Mouse (Mus musculus) neural tube, embryonic 12.5 days (tissue): ENCODE results near the gene Macrod1. TPM values are rescaled to one million over a fixed set of nuclear protein-coding genes. Genes with fewer than 3 reads are reported as not detected.

Experiments
- ATAC-seq: fragments of 200-750 bp; cut with Nextera tagmentation; 2 replicates; pipeline ENCODE4 v1.8.0; 2017; ENCODE audit warnings: low read depth, mild to moderate bottlenecking, moderate TSS enrichment, moderate library complexity; ENCODE audit not compliant: low FRiP score
- H3K27ac ChIP-seq: fragments of 300-500 bp; sonication (generic); 2 replicates; pipeline ENCODE4 v1.5.1; 2016
- H3K27me3 ChIP-seq: fragments of 300-500 bp; sonication (generic); replicated peaks from 2 replicates; pipeline ENCODE4 v1.6.1; 2016; ENCODE audit warnings: mild to moderate bottlenecking
- H3K36me3 ChIP-seq: fragments of 300-500 bp; sonication (generic); 2 replicates; pipeline ENCODE4 v1.6.1; 2016; ENCODE audit warnings: mild to moderate bottlenecking
- H3K4me1 ChIP-seq: fragments of 300-500 bp; sonication (generic); 2 replicates; pipeline ENCODE4 v1.6.1; 2016
- H3K4me2 ChIP-seq: fragments of 300-500 bp; sonication (generic); replicated peaks from 2 replicates; pipeline ENCODE4 v1.6.1; 2016; ENCODE audit warnings: mild to moderate bottlenecking
- H3K4me3 ChIP-seq: fragments of 300-500 bp; sonication (generic); 2 replicates; pipeline ENCODE4 v1.5.1; 2016
- H3K9ac ChIP-seq: fragments of 300-500 bp; sonication (generic); 2 replicates; pipeline ENCODE4 v1.6.1; 2016; ENCODE audit warnings: mild to moderate bottlenecking
- H3K9me3 ChIP-seq: fragments of 300-500 bp; sonication (generic); 2 replicates; pipeline ENCODE4 v1.6.1; 2016; ENCODE audit warnings: mild to moderate bottlenecking
- WGBS: fragments of 180-500 bp; shearing (Covaris S2); methylation state at CpG from one replicate; pipeline ENCODE4 v1.1.7; 2016; 5-methylcytosine and 5-hydroxymethylcytosine counted together
- polyA plus RNA-seq: library from polyadenylated mRNA; unstranded; fragments of >200 nt; fragmentation: Nextera tagmentation; extraction: Ambion mirVana; gene quantifications from 2 replicates; pipeline ENCODE4 v1.2.1, GENCODE M21; 2016

The Macrod1 gene
- polyA plus RNA-seq, 1 experiment from 2014 or later, result 3.4 TPM

- H3K27me3 ChIP-seq, result peaks cover 34% of the 10 kb centered on the region
- H3K27ac ChIP-seq, result no peak overlapping the region
- no peaks in the 10 kb centered on the region for H3K9me3 ChIP-seq
- H3K36me3 ChIP-seq, result no peaks in the 10 kb centered on the region
- ATAC-seq, result peak; percentile 87
- 12% methylated on average over 13 of the region's 13 CpGs for WGBS
- H3K4me2 ChIP-seq, result peak overlapping the region; percentile 37
- H3K4me1 ChIP-seq, result peaks cover 28% of the 10 kb centered on the region
- no peak overlapping the region for H3K9ac ChIP-seq
- no peak overlapping the region for H3K4me3 ChIP-seq
These were observed 115.6 kb downstream of the Macrod1 start for GRCm38 (mm10) chr19:7172051-7172866.

- H3K9ac ChIP-seq, result no peak overlapping the region
- no peaks in the 10 kb centered on the region for H3K36me3 ChIP-seq
- H3K4me3 ChIP-seq, result no peak overlapping the region
- no peaks in the 10 kb centered on the region for H3K9me3 ChIP-seq
- peaks cover 36% of the 10 kb centered on the region for H3K27me3 ChIP-seq
- WGBS, result 7% methylated on average over 11 of the region's 11 CpGs
- H3K4me2 ChIP-seq, result peak overlapping the region; percentile 23; the same call in 1 of the 2 replicates
- ATAC-seq, result no peak
- H3K4me1 ChIP-seq, result peaks cover 42% of the 10 kb centered on the region
- H3K27ac ChIP-seq, result no peak overlapping the region
These were observed 119.6 kb downstream of the Macrod1 start for GRCm38 (mm10) chr19:7176041-7176696.

GRCm38 (mm10) chr19:7177804-7178511, 121.3 kb downstream of the Macrod1 start:
- peaks cover 50% of the 10 kb centered on the region for H3K27me3 ChIP-seq

GRCm38 (mm10) chr19:7178841-7179452, 122.3 kb downstream of the Macrod1 start:
- H3K4me3 ChIP-seq, result no peak overlapping the region
- H3K4me1 ChIP-seq, result peaks cover 45% of the 10 kb centered on the region
- H3K36me3 ChIP-seq, result no peaks in the 10 kb centered on the region
- 52% methylated on average over 3 of the region's 3 CpGs for WGBS
- H3K9me3 ChIP-seq, result no peaks in the 10 kb centered on the region
- H3K4me2 ChIP-seq, result no peak overlapping the region
- H3K27ac ChIP-seq, result no peak overlapping the region
- peaks cover 60% of the 10 kb centered on the region for H3K27me3 ChIP-seq
- no peak for ATAC-seq
- H3K9ac ChIP-seq, result no peak overlapping the region

More at GRCm38 (mm10) chr19:7177804-7178511, 121.3 kb downstream of the Macrod1 start:
- ATAC-seq, result no peak
- H3K9ac ChIP-seq, result no peak overlapping the region
- H3K27ac ChIP-seq, result no peak overlapping the region
- no peak overlapping the region for H3K4me3 ChIP-seq
- no peaks in the 10 kb centered on the region for H3K9me3 ChIP-seq
- H3K4me1 ChIP-seq, result peaks cover 40% of the 10 kb centered on the region
- H3K36me3 ChIP-seq, result no peaks in the 10 kb centered on the region
- H3K4me2 ChIP-seq, result no peak overlapping the region
- 64% methylated on average over 13 of the region's 13 CpGs for WGBS

GRCm38 (mm10) chr19:7180756-7181405, 124.3 kb downstream of the Macrod1 start:
- H3K27me3 ChIP-seq, result peaks cover 68% of the 10 kb centered on the region
- ATAC-seq, result no peak

GRCm38 (mm10) chr19:7181496-7181895, 124.9 kb downstream of the Macrod1 start:
- 61% methylated on average over 7 of the region's 7 CpGs for WGBS
- no peaks in the 10 kb centered on the region for H3K9me3 ChIP-seq
- peaks cover 70% of the 10 kb centered on the region for H3K27me3 ChIP-seq
- no peaks in the 10 kb centered on the region for H3K36me3 ChIP-seq
- H3K9ac ChIP-seq, result no peak overlapping the region
- H3K27ac ChIP-seq, result no peak overlapping the region
- peaks cover 54% of the 10 kb centered on the region for H3K4me1 ChIP-seq
- no peak overlapping the region for H3K4me3 ChIP-seq
- ATAC-seq, result no peak
- no peak overlapping the region for H3K4me2 ChIP-seq

More at GRCm38 (mm10) chr19:7180756-7181405, 124.3 kb downstream of the Macrod1 start:
- WGBS, result 81% methylated on average over 8 of the region's 8 CpGs
- Histone ChIP-seq H3K4me1 (peaks cover 54% of the 10 kb centered on the region), H3K9me3 (no peaks in the 10 kb centered on the region), H3K4me3 (no peak overlapping the region), H3K27ac (no peak overlapping the region), H3K36me3 (no peaks in the 10 kb centered on the region), H3K9ac (no peak overlapping the region), H3K4me2 (no peak overlapping the region)

GRCm38 (mm10) chr19:7182273-7182949, 125.8 kb downstream of the Macrod1 start:
- no peaks in the 10 kb centered on the region for H3K9me3 ChIP-seq
- WGBS, result 6% methylated on average over 23 of the region's 23 CpGs
- peaks cover 65% of the 10 kb centered on the region for H3K27me3 ChIP-seq
- no peak overlapping the region for H3K9ac ChIP-seq
- H3K4me2 ChIP-seq, result peak overlapping the region; percentile 39
- H3K4me3 ChIP-seq, result no peak overlapping the region
- peaks cover 59% of the 10 kb centered on the region for H3K4me1 ChIP-seq
- no peak overlapping the region for H3K27ac ChIP-seq
- peak; percentile 65 for ATAC-seq
- H3K36me3 ChIP-seq, result no peaks in the 10 kb centered on the region

- WGBS, result 57% methylated on average over 11 of the region's 11 CpGs
- no peaks in the 10 kb centered on the region for H3K36me3 ChIP-seq
- no peaks in the 10 kb centered on the region for H3K9me3 ChIP-seq
- ATAC-seq, result no peak
- H3K27ac ChIP-seq, result no peak overlapping the region
- no peak overlapping the region for H3K9ac ChIP-seq
- H3K4me1 ChIP-seq, result peaks cover 51% of the 10 kb centered on the region
- H3K4me2 ChIP-seq, result no peak overlapping the region
- H3K4me3 ChIP-seq, result no peak overlapping the region
- H3K27me3 ChIP-seq, result peaks cover 68% of the 10 kb centered on the region
These were observed 126.8 kb downstream of the Macrod1 start for GRCm38 (mm10) chr19:7183419-7183818.

GRCm38 (mm10) chr19:7185059-7185458, 128.4 kb downstream of the Macrod1 start:
- ATAC-seq, result no peak
- peaks cover 44% of the 10 kb centered on the region for H3K4me1 ChIP-seq
- H3K27me3 ChIP-seq, result peaks cover 72% of the 10 kb centered on the region

GRCm38 (mm10) chr19:7185715-7186291, 129.2 kb downstream of the Macrod1 start:
- no peak overlapping the region for H3K4me3 ChIP-seq
- peak overlapping the region; percentile 38 for H3K4me2 ChIP-seq
- WGBS, result under 1% methylated on average over 18 of the region's 18 CpGs
- no peaks in the 10 kb centered on the region for H3K36me3 ChIP-seq
- peaks cover 65% of the 10 kb centered on the region for H3K27me3 ChIP-seq
- H3K4me1 ChIP-seq, result peaks cover 44% of the 10 kb centered on the region
- no peak overlapping the region for H3K27ac ChIP-seq
- no peak overlapping the region for H3K9ac ChIP-seq
- no peaks in the 10 kb centered on the region for H3K9me3 ChIP-seq
- no peak for ATAC-seq

More at GRCm38 (mm10) chr19:7185059-7185458, 128.4 kb downstream of the Macrod1 start:
- WGBS, result 33% methylated on average over 4 of the region's 4 CpGs
- Histone ChIP-seq H3K4me3 (no peak overlapping the region), H3K9ac (no peak overlapping the region), H3K36me3 (no peaks in the 10 kb centered on the region), H3K9me3 (no peaks in the 10 kb centered on the region), H3K4me2 (0 out of 2 replicates have a peak overlapping the region, but pooled peaks have one; percentile 38), H3K27ac (no peak overlapping the region)

- WGBS, result 43% methylated on average over 5 of the region's 5 CpGs
- Histone ChIP-seq H3K4me2 (no peak overlapping the region), H3K27me3 (peaks cover 53% of the 10 kb centered on the region), H3K4me1 (peaks cover 49% of the 10 kb centered on the region), H3K36me3 (no peaks in the 10 kb centered on the region), H3K27ac (no peak overlapping the region), H3K4me3 (no peak overlapping the region), H3K9ac (no peak overlapping the region), H3K9me3 (no peaks in the 10 kb centered on the region)
- no peak for ATAC-seq
These were observed 130.5 kb downstream of the Macrod1 start for GRCm38 (mm10) chr19:7187157-7187556.
